Mouse (Mus musculus): ENCODE data around the gene Agr2. TPM values are rescaled to one million over a fixed set of nuclear protein-coding genes. Genes with fewer than 3 reads are reported as not detected.
A peak's percentile ranks its signal among the peaks of the same experiment; 100 is the strongest.

The Agr2 gene
- total and polyA plus RNA-seq, 3 experiments: not detected

- no peak overlapping the region for H3K27ac ChIP-seq (ENCODE audit: insufficient read depth, low read depth)
- no peak for DNase-seq (ENCODE audit: extremely low read depth)
- no peaks in the 10 kb centered on the region for H3K36me3 ChIP-seq (replicated peaks in 1 of 2; ENCODE audit: control insufficient read depth in 1 of 2, insufficient read depth in 1 of 2, low read length in 1 of 2)
- peaks cover 2% of the 10 kb centered on the region in 2 experiments; a peak in 2 of 4 replicates for H3K4me1 ChIP-seq (ENCODE audit: control insufficient read depth in 1 of 2, insufficient read depth in 2 of 2)
- no peaks in the 10 kb centered on the region for H3K27me3 ChIP-seq (replicated peaks)
- TF ChIP-seq EP300 (IDR thresholded peaks at IDR 0.05; ENCODE audit: low read length) (no peak), MAFK (IDR thresholded peaks at IDR 0.05; ENCODE audit: insufficient replicate concordance, low read length) (no peak), USF1 (IDR thresholded peaks at IDR 0.05; ENCODE audit: low read depth, low read length) (no peak), POLR2A (IDR thresholded peaks at IDR 0.05; ENCODE audit: low read depth, low read length) (no peak), HCFC1 (IDR thresholded peaks at IDR 0.05; ENCODE audit: low read depth, low read length) (no peak), CTCF (conservative IDR thresholded peaks at IDR 0.05 in 1 of 2, IDR thresholded peaks at IDR 0.05 in 1 of 2; ENCODE audit: low read depth in 2 of 2, low read length in 2 of 2) (no peak), ZMIZ1 (IDR thresholded peaks at IDR 0.05; ENCODE audit: low read depth, low read length) (no peak), NELFE (IDR thresholded peaks at IDR 0.05; ENCODE audit: low read depth, low read length) (no peak), MAX (IDR thresholded peaks at IDR 0.05; ENCODE audit: low read length) (no peak), GABPA (IDR thresholded peaks at IDR 0.05; ENCODE audit: insufficient replicate concordance, low read depth, low read length) (no peak), KAT2A (IDR thresholded peaks at IDR 0.05; ENCODE audit: insufficient replicate concordance, low read length) (no peak), TCF12 (IDR thresholded peaks at IDR 0.05; ENCODE audit: low read depth, low read length) (no peak), ZNF384 (IDR thresholded peaks at IDR 0.05; ENCODE audit: low read depth, low read length) (no peak), ELF1 (IDR thresholded peaks at IDR 0.05; ENCODE audit: low read depth, low read length) (no peak)
- no peaks in the 10 kb centered on the region for H3K79me2 ChIP-seq (replicated peaks; ENCODE audit: control insufficient read depth, extremely low read depth, insufficient read depth, poor library complexity, severe bottlenecking)
- in situ Hi-C loops (cut with MboI; ENCODE audit: low pct_ligation_motif_present, low pct_unique_long_range_greater_than_20kb, low sequenced_read_pairs): loop anchor here (10.0 kb wide), 1 partner anchor 65 kb away; no protein-coding TSS in a partner anchor
- no peak overlapping the region for H3K9ac ChIP-seq (ENCODE audit: insufficient read depth, low read depth)
- no peak overlapping the region for H3K4me3 ChIP-seq (replicated peaks in 1 of 3; ENCODE audit: low read depth in 2 of 3, low read length in 2 of 3, poor library complexity in 1 of 3)
- no peaks in the 10 kb centered on the region for H3K9me3 ChIP-seq (replicated peaks; ENCODE audit: low read length)
- dilution Hi-C loops (cut with MboI; ENCODE audit: extremely low pct_ligation_motif_present, extremely low pct_unique_long_range_greater_than_20kb, low sequenced_read_pairs): no loop called here
- no peak overlapping the region for H3K4me2 ChIP-seq (ENCODE audit: insufficient read depth, low read depth, poor library complexity, severe bottlenecking)
Measured at GRCm38 (mm10) chr12:35979625-35980024, 13.1 kb upstream of the Agr2 start.

GRCm38 (mm10) chr12:35981732-35982360 is 10.9 kb upstream of the Agr2 start:
- in situ Hi-C loops (cut with MboI; ENCODE audit: low pct_ligation_motif_present, low pct_unique_long_range_greater_than_20kb, low sequenced_read_pairs) (no loop called here), dilution Hi-C loops (cut with MboI; ENCODE audit: extremely low pct_ligation_motif_present, extremely low pct_unique_long_range_greater_than_20kb, low sequenced_read_pairs) (no loop called here)
- TF ChIP-seq POLR2AphosphoS2 (IDR thresholded peaks at IDR 0.05; ENCODE audit: low read depth, low read length): no peak
- TF ChIP-seq ZMIZ1 (IDR thresholded peaks at IDR 0.05; ENCODE audit: low read depth, low read length): no peak
- no peak for TF ChIP-seq RCOR1 (conservative IDR thresholded peaks at IDR 0.05; ENCODE audit: low read depth, low read length)
- TF ChIP-seq CHD1 (IDR thresholded peaks at IDR 0.05; ENCODE audit: low read depth, low read length): no peak
- no peak for TF ChIP-seq ETS1 (conservative IDR thresholded peaks at IDR 0.05; ENCODE audit: low read depth, low read length)
- DNase-seq (ENCODE audit: extremely low read depth): peak; percentile 7
- Histone ChIP-seq H3K36me3 (replicated peaks in 1 of 2; ENCODE audit: control insufficient read depth in 1 of 2, insufficient read depth in 1 of 2, low read length in 1 of 2) (no peaks in the 10 kb centered on the region), H3K9ac (ENCODE audit: insufficient read depth, low read depth) (no peak overlapping the region), H3K4me3 (replicated peaks in 1 of 3; ENCODE audit: low read depth in 2 of 3, low read length in 2 of 3, poor library complexity in 1 of 3) (no peak overlapping the region), H3K27ac (ENCODE audit: insufficient read depth, low read depth) (no peak overlapping the region), H3K79me2 (replicated peaks; ENCODE audit: control insufficient read depth, extremely low read depth, insufficient read depth, poor library complexity, severe bottlenecking) (no peaks in the 10 kb centered on the region), H3K9me3 (replicated peaks; ENCODE audit: low read length) (no peaks in the 10 kb centered on the region), H3K4me1 (ENCODE audit: control insufficient read depth in 1 of 2, insufficient read depth in 2 of 2) (peaks cover 0 to 2% of the 10 kb centered on the region in 2 experiments; a peak in 2 of 4 replicates), H3K27me3 (replicated peaks) (no peaks in the 10 kb centered on the region), H3K4me2 (ENCODE audit: insufficient read depth, low read depth, poor library complexity, severe bottlenecking) (no peak overlapping the region)

Data from CH12.LX (cell line).